Mouse (Mus musculus) CH12.LX (cell line): ENCODE data around the gene Gm5089.

Experiments used
- CTCF ChIP-seq, 2 experiments: IDR thresholded peaks in 1 of 2; conservative IDR thresholded peaks in 1 of 2; 2 replicates each; pipeline ENCODE4 v1.5.1; 2011 to 2012; ENCODE audit warnings: low read depth in 2 of 2, low read length in 2 of 2, improper control_type of control experiment in 1 of 2, inconsistent platforms in 1 of 2, mild to moderate bottlenecking in 1 of 2, moderate library complexity in 1 of 2
- ELF1 ChIP-seq: IDR thresholded peaks from 2 replicates; pipeline ENCODE4 v1.6.1; 2014; ENCODE audit warnings: low read depth, mild to moderate bottlenecking, inconsistent platforms, low read length, improper control_type of control experiment
- EP300 ChIP-seq: IDR thresholded peaks from 2 replicates; pipeline ENCODE4 v1.6.1; 2011; ENCODE audit warnings: low read length, improper control_type of control experiment
- HCFC1 ChIP-seq: IDR thresholded peaks from 2 replicates; pipeline ENCODE4 v1.6.1; 2012; ENCODE audit warnings: low read depth, mild to moderate bottlenecking, inconsistent platforms, low read length, improper control_type of control experiment
- JUN ChIP-seq: IDR thresholded peaks from 2 replicates; pipeline ENCODE4 v1.6.1; 2011; ENCODE audit warnings: low read depth, mild to moderate bottlenecking, low read length, improper control_type of control experiment, moderate library complexity; ENCODE audit not compliant: insufficient read depth
- MAFK ChIP-seq: IDR thresholded peaks from 2 replicates; pipeline ENCODE4 v1.6.1; 2011; ENCODE audit warnings: low read length, improper control_type of control experiment; ENCODE audit not compliant: insufficient replicate concordance
- MAX ChIP-seq: IDR thresholded peaks from 2 replicates; pipeline ENCODE4 v1.6.1; 2011; ENCODE audit warnings: low read length, improper control_type of control experiment
- NRF1 ChIP-seq: IDR thresholded peaks from 2 replicates; pipeline ENCODE4 v1.6.1; 2014; ENCODE audit warnings: low read depth, mild to moderate bottlenecking, inconsistent platforms, low read length, improper control_type of control experiment, moderate library complexity
- POLR2A ChIP-seq: IDR thresholded peaks from 2 replicates; pipeline ENCODE4 v1.6.1; 2011; ENCODE audit warnings: low read depth, mild to moderate bottlenecking, improper control_type of control experiment, low read length
- RCOR1 ChIP-seq: conservative IDR thresholded peaks from 2 replicates; pipeline ENCODE4 v1.6.1; 2012; ENCODE audit warnings: low read depth, mild to moderate bottlenecking, inconsistent platforms, low read length, improper control_type of control experiment
- SIN3A ChIP-seq: IDR thresholded peaks from 2 replicates; pipeline ENCODE4 v1.6.1; 2012; ENCODE audit warnings: low read length, improper control_type of control experiment, inconsistent platforms
- TCF12 ChIP-seq: IDR thresholded peaks from 2 replicates; pipeline ENCODE4 v1.6.1; 2014; ENCODE audit warnings: low read depth, mild to moderate bottlenecking, inconsistent platforms, low read length, improper control_type of control experiment
- ZMIZ1 ChIP-seq: IDR thresholded peaks from 2 replicates; pipeline ENCODE4 v1.6.1; 2012; ENCODE audit warnings: low read depth, mild to moderate bottlenecking, inconsistent platforms, low read length, improper control_type of control experiment
- ZNF384 ChIP-seq: IDR thresholded peaks from 2 replicates; pipeline ENCODE4 v1.6.1; 2012; ENCODE audit warnings: low read depth, low read length, improper control_type of control experiment, inconsistent platforms

DNA sequence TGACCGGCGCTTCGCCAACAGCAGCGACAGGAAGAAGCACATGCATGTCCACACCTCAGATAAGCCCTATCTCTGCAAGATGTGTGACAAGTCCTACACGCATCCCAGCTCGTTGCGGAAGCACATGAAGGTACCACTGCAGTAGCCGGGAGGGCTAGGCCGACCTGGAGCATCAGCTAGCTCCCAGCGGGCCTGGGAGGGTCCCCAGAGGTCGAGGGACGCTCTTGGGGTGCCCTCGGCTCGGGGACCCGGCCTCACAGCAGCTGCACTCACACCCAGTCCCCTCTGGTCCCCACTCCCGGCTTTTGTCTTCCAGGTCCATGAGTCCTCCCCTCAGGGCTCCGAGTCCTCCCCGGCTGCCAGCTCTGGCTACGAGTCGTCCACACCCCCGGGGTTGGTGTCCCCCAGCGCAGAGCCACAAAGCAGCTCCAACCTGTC is 27.7 kb upstream of the Gm5089 start:
- TF ChIP-seq CTCF (conservative IDR thresholded peaks at IDR 0.05 in 1 of 2, IDR thresholded peaks at IDR 0.05 in 1 of 2; ENCODE audit: low read depth in 2 of 2, low read length in 2 of 2) (no peak), SIN3A (no peak), MAX (no peak), HCFC1 (no peak), JUN (no peak), ELF1 (no peak), NRF1 (no peak), POLR2A (no peak), ZNF384 (no peak), TCF12 (no peak), EP300 (no peak), RCOR1 (no peak), ZMIZ1 (no peak), MAFK (no peak)
